Mouse (Mus musculus): ENCODE data around the gene Dcdc2b. TPM values are rescaled to one million over a fixed set of nuclear protein-coding genes. Genes with fewer than 3 reads are reported as not detected.

Dcdc2b gene
- total and polyA plus RNA-seq, 2 experiments from 2014 or later = 3.0 to 4.5 TPM

GRCm38 (mm10) chr4:129641756-129642155 is 27.7 kb upstream of the Dcdc2b start:
- no peak for ATAC-seq
- 28% methylated on average over 5 of the region's 5 CpGs for WGBS
- Histone ChIP-seq H3K4me2 (ENCODE audit: low read depth) (peak overlapping the region; percentile 72; the same call in 1 of the 2 replicates), H3K27me3 (ENCODE audit: insufficient read depth, low read length) (no peaks in the 10 kb centered on the region), H3K4me3 (ENCODE audit: low read depth, low read length) (no peak overlapping the region; the same call in 1 of the 2 replicates), H3K4me1 (ENCODE audit: insufficient read depth) (peaks cover 7% of the 10 kb centered on the region; the same call in 1 of the 2 replicates), H3K27ac (ENCODE audit: low read depth, low read length) (no peak overlapping the region), H3K36me3 (ENCODE audit: insufficient read depth) (peaks cover 32% of the 10 kb centered on the region), H3K9me3 (ENCODE audit: low read length) (no peaks in the 10 kb centered on the region), H3K9ac (no peak overlapping the region)
- TF ChIP-seq CTCF (IDR thresholded peaks at IDR 0.05; ENCODE audit: low read depth) = no peak
- peak; percentile 23 for DNase-seq

GRCm38 (mm10) chr4:129640638-129641467 is 26.8 kb upstream of the Dcdc2b start, which contains the start of gene Txlna:
TSS of gene Txlna (minus strand) at chr4:129641065.
- WGBS = under 1% methylated on average over 60 of the region's 60 CpGs
- H3K9me3 ChIP-seq (ENCODE audit: low read length) = no peaks in the 10 kb centered on the region
- H3K4me3 ChIP-seq (ENCODE audit: low read depth, low read length) = peak within 1 kb of the TSS; percentile 53
- peaks cover 37% of the 10 kb centered on the region for H3K36me3 ChIP-seq (ENCODE audit: insufficient read depth)
- TF ChIP-seq CTCF (IDR thresholded peaks at IDR 0.05; ENCODE audit: low read depth) = no peak
- H3K4me2 ChIP-seq (ENCODE audit: low read depth) = peak within 1 kb of the TSS; percentile 72
- peak within 1 kb of the TSS; percentile 89 for H3K27ac ChIP-seq (ENCODE audit: low read depth, low read length)
- DNase-seq = peak; percentile 100
- no peaks in the 10 kb centered on the region for H3K27me3 ChIP-seq (ENCODE audit: insufficient read depth, low read length)
- H3K4me1 ChIP-seq (ENCODE audit: insufficient read depth) = peaks cover 7% of the 10 kb centered on the region; the same call in 1 of the 2 replicates
- ATAC-seq = peak; percentile 97
- H3K9ac ChIP-seq = peak within 1 kb of the TSS; percentile 69

- Histone ChIP-seq H3K4me1 (ENCODE audit: insufficient read depth) (peaks cover 7% of the 10 kb centered on the region; the same call in 1 of the 2 replicates), H3K27me3 (ENCODE audit: insufficient read depth, low read length) (no peaks in the 10 kb centered on the region), H3K9ac (peak overlapping the region; percentile 69), H3K27ac (ENCODE audit: low read depth, low read length) (peak overlapping the region; percentile 89), H3K36me3 (ENCODE audit: insufficient read depth) (peaks cover 34% of the 10 kb centered on the region), H3K9me3 (ENCODE audit: low read length) (no peaks in the 10 kb centered on the region), H3K4me3 (ENCODE audit: low read depth, low read length) (peak overlapping the region; percentile 53), H3K4me2 (ENCODE audit: low read depth) (peak overlapping the region; percentile 72)
- no peak for DNase-seq
- no peak for ATAC-seq
- TF ChIP-seq CTCF (IDR thresholded peaks at IDR 0.05; ENCODE audit: low read depth) = no peak
- 4% methylated on average over 17 of the region's 17 CpGs for WGBS
Observed at GRCm38 (mm10) chr4:129640101-129640637, 26.1 kb upstream of the Dcdc2b start.

GRCm38 (mm10) chr4:129639221-129639620 is 25.2 kb upstream of the Dcdc2b start:
- H3K27me3 ChIP-seq (ENCODE audit: insufficient read depth, low read length) = no peaks in the 10 kb centered on the region
- no peak overlapping the region for H3K27ac ChIP-seq (ENCODE audit: low read depth, low read length)
- no peak overlapping the region for H3K9ac ChIP-seq
- peak overlapping the region; percentile 72; the same call in 1 of the 2 replicates for H3K4me2 ChIP-seq (ENCODE audit: low read depth)
- ATAC-seq = no peak
- no peak for DNase-seq
- no peaks in the 10 kb centered on the region for H3K9me3 ChIP-seq (ENCODE audit: low read length)
- TF ChIP-seq CTCF (IDR thresholded peaks at IDR 0.05; ENCODE audit: low read depth) = no peak
- peaks cover 32% of the 10 kb centered on the region for H3K36me3 ChIP-seq (ENCODE audit: insufficient read depth)
- no peak overlapping the region for H3K4me3 ChIP-seq (ENCODE audit: low read depth, low read length)
- H3K4me1 ChIP-seq (ENCODE audit: insufficient read depth) = peaks cover 7% of the 10 kb centered on the region; the same call in 1 of the 2 replicates
- 83% methylated on average over 15 of the region's 15 CpGs for WGBS

DNA sequence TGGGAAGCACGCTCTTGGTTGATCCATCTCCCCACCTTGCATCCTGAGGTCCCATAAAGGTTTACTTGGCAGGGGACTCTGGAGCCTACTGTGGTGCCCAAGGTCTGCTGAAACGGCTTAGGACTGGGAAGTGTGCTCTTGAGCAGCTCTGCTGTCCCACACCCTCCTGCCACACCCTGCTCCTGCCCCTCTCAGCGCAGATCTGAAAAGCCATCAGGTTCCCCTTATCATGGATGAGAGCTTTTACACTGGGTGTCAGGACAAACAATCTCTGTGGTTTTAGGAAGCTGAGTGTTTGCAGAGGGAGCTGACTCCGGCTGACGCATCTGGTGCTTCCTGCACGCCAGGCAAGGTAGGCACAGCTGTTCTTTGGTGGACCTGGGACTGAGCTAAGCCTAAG is 19.8 kb upstream of the Dcdc2b start:
- H3K36me3 ChIP-seq (ENCODE audit: insufficient read depth) = peaks cover 82% of the 10 kb centered on the region
- H3K9ac ChIP-seq = no peak overlapping the region
- no peak for ATAC-seq
- no peak overlapping the region for H3K4me2 ChIP-seq (ENCODE audit: low read depth)
- 96% methylated on average over 6 of the region's 6 CpGs for WGBS
- TF ChIP-seq CTCF (IDR thresholded peaks at IDR 0.05; ENCODE audit: low read depth) = no peak
- no peaks in the 10 kb centered on the region for H3K4me1 ChIP-seq (ENCODE audit: insufficient read depth)
- H3K9me3 ChIP-seq (ENCODE audit: low read length) = no peaks in the 10 kb centered on the region
- no peak for DNase-seq
- no peaks in the 10 kb centered on the region for H3K27me3 ChIP-seq (ENCODE audit: insufficient read depth, low read length)
- no peak overlapping the region for H3K27ac ChIP-seq (ENCODE audit: low read depth, low read length)
- H3K4me3 ChIP-seq (ENCODE audit: low read depth, low read length) = no peak overlapping the region

GRCm38 (mm10) chr4:129631867-129632266 is 17.8 kb upstream of the Dcdc2b start:
- DNase-seq (no peak), ATAC-seq (no peak)
- 84% methylated on average over 12 of the region's 12 CpGs for WGBS
- TF ChIP-seq CTCF (IDR thresholded peaks at IDR 0.05; ENCODE audit: low read depth) = no peak
- no peak overlapping the region for H3K4me2 ChIP-seq (ENCODE audit: low read depth)
- H3K4me3 ChIP-seq (ENCODE audit: low read depth, low read length) = no peak overlapping the region
- no peaks in the 10 kb centered on the region for H3K9me3 ChIP-seq (ENCODE audit: low read length)
- H3K9ac ChIP-seq = no peak overlapping the region
- peaks cover 86% of the 10 kb centered on the region for H3K36me3 ChIP-seq (ENCODE audit: insufficient read depth)
- no peaks in the 10 kb centered on the region for H3K4me1 ChIP-seq (ENCODE audit: insufficient read depth)
- no peaks in the 10 kb centered on the region for H3K27me3 ChIP-seq (ENCODE audit: insufficient read depth, low read length)
- no peak overlapping the region for H3K27ac ChIP-seq (ENCODE audit: low read depth, low read length)

GRCm38 (mm10) chr4:129630944-129631343 is 16.9 kb upstream of the Dcdc2b start:
- no peak for DNase-seq
- no peak for TF ChIP-seq CTCF (IDR thresholded peaks at IDR 0.05; ENCODE audit: low read depth)
- Histone ChIP-seq H3K4me3 (ENCODE audit: low read depth, low read length) (no peak overlapping the region), H3K27me3 (ENCODE audit: insufficient read depth, low read length) (no peaks in the 10 kb centered on the region), H3K4me2 (ENCODE audit: low read depth) (no peak overlapping the region), H3K27ac (ENCODE audit: low read depth, low read length) (no peak overlapping the region), H3K9me3 (ENCODE audit: low read length) (no peaks in the 10 kb centered on the region), H3K36me3 (ENCODE audit: insufficient read depth) (peaks cover 85% of the 10 kb centered on the region), H3K9ac (no peak overlapping the region), H3K4me1 (ENCODE audit: insufficient read depth) (no peaks in the 10 kb centered on the region)
- 59% methylated on average over 4 of the region's 4 CpGs for WGBS
- ATAC-seq = no peak

Data from forebrain, postnatal 0 days (tissue).